Mouse (Mus musculus) spleen, postnatal 14 days (tissue): Measurements from ENCODE around the gene Pars2.

Experiments
- DNase-seq, 2 experiments: peaks; one replicate each; pipeline ENCODE4 v3.0.0; 2021 to 2022; ENCODE audit warnings: low spot score in 2 of 2

Gene Pars2

GRCm38 (mm10) chr4:106650833-106651527 is at the start of gene Pars2:
Pars2 (plus strand) TSS chr4:106651069.
- peak; percentile 91 to 92 for DNase-seq

GRCm38 (mm10) chr4:106606639-106607554 is 44.0 kb upstream of the Pars2 start:
- no peak for DNase-seq

DNA sequence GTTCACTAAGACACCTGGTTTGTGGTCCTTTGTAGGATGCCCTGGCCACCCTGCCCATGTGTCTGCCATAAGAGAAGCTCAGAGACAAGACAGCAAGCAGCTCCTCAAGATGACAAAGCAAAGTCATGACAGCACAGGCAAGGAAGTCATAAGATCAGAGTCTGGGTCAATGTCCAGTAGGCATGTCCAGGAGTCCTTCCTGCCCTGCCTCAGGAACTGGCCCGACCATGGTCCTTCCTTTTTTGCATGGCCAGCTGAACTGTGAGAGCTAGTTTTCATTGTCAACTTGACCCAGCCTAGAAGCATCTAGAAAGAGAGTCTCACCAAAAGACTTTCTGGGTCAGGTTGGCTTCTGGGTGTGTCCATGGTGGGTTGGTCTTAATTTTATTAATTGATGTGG is 43.0 kb upstream of the Pars2 start:
- no peak for DNase-seq

GRCm38 (mm10) chr4:106613105-106613504 is 37.8 kb upstream of the Pars2 start:
- DNase-seq = no peak

DNA sequence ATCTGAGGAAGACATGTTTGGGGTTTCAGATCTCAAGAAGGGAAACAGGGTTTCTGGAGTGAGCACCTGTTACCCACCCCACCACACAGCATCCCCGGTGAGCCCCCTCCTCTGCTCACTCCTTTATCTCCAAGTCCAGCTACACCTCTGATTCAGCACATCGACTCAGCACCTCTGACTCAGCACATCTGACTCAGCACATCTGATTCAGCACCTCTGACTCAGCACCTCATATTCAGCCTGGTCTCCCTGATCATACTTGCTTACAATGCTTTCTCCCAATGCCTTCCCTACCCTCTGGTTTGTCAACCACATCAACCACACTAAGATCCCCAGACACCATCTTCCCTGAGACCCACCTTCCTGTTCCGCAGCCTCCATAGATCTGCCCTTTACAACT is 37.3 kb upstream of the Pars2 start:
- no peak for DNase-seq

GRCm38 (mm10) chr4:106614180-106614797 is 36.6 kb upstream of the Pars2 start:
- peak; percentile 18 to 50 for DNase-seq

DNA sequence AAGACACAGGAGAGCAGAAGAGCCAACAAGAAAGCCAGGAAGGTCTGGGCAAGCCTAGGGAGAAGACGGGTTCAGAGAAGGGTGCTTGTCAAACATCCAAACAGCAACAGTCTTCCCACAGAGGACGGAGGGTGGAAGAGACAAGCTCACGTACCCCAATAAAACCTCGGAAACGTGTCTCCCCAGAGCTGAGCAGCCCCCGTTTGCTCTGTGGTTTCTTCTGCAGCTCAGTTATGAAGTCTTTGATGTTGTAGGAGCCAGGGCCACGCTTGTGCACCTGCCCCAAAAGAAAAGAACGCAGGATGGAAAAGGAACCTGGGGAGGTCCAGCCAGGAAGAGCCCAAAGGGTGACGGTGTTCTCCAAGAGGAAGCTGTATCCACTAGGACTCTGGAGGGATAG is 36.0 kb upstream of the Pars2 start:
- DNase-seq = no peak

DNA sequence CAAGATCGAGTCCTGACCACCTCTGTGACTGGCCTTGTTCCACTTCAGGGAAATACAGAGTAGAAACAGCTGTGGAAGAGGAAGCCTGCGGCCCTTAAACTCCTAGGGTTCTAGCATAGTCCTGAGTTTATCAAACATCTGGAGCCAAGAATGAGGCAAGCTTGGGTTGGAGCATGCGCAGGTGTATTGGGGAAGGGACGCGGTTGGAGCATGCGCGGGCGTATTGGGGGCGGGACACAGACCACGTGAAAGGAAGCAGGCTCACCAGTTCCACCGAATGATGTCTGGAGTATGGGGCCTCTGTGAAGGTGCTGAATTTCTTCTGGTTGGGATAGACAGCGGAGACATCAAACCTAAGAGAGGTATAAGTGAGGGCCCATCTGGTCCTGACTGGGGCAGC is 35.2 kb upstream of the Pars2 start:
- DNase-seq = no peak

DNA sequence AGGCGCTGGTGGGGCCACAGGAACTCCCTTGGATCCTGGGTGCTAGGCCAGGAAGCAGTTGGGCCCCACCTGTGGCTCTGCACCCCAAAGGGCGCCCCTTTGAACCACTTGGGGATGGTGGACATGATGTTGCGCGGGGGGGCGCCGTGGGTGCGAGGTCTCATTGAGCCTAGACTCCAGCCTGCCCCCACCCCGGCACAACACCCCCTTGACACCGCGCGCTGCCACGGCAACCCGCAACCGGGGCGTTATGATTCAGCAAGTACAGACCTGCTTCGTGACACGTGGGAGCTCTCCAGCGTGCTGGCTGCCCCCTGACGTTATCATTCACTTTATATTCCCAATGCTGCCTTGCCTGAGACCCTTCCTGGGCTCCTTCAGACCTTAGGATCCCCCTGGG is 33.8 kb upstream of the Pars2 start, which contains the start of gene Lexm:
Lexm (minus strand) TSS at position 186 of the 400 bp plus-strand sequence.
- DNase-seq = no peak

DNA sequence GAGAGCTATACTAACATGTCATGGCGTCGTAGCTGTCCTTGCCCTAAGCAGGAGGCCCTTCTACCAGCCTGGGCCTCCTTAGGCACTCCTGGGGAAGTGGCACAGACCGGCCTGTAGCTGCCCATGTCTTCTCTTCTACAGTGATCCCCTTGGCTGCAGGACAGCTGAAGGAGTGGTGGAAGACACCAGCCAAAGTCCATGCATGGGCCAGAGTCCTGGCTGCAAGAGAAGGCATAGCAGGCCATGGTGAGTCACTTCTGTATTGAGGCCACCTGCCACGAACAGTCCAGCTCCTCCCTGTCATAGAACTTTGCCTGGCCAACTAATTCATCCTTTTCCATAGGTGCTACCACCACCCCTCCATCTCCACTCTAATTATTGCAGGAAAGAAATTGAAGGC is 32.0 kb upstream of the Pars2 start:
- no peak for DNase-seq

DNA sequence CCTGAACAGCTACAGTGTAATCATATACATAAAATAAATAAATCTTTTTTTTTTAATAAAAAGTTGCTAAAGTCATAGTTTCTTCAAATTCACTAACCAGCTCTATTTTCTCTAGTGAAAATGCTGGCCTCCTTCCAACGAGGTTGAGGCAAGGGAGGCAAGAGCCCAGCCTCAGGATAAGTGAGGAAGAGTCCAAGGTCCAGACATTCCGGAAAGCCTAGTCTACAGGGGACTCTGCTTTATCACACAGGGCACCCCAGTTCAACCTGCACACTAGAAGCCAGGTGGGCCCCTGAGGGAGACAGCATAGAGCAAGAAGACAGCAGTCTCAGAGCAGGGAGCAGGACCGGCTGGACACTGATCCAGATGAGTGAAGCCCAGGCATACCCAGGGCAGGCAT is 29.4 kb upstream of the Pars2 start:
- DNase-seq = no peak

DNA sequence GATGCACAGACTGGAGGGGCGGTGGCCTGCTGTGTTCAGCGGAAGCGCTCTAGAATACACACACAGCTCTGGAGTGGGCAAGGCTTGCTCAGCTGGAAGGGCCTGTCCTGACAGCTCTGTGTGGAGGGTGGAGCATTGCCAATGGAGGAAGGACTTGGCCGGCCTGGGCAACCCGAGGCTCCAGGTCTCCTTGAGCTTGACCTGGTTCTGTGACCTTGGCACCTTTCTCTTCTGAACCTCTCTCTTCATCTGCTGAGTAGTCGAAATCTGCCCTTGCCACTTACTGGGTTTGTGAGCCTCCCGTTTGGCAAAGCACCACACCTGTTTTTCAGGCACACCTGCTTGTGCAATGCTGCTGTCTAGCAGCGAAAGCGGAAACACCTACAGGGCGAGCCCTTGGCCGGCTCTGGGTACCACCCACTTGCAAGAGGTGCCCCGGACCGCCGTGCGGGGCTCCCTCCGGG is 28.8 kb upstream of the Pars2 start, which contains the start of gene Ttc22:
Ttc22 (plus strand) TSS at position 403 of the 464 bp plus-strand sequence.
- DNase-seq = no peak

- DNase-seq = no peak
Observed at GRCm38 (mm10) chr4:106622712-106623111, 28.2 kb upstream of the Pars2 start.

DNA sequence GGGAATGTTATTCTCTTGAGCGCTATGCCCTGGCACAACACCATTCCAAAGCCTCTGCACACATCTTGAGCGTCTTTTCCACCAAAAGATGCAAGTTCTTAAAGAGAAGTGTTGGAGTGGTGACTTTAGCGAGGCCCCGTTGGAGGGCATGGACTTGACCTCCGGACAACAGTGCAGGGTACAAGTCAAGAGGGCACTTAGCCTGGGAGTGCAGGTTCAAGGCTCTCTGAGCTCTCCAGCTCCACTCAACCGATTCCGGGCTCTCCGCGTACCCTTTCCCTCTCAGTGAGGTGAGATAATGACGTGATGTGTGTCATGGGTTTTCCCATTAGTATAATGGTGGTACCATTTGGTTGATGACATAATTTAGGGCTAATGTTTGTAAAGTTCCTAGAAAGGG is 26.6 kb upstream of the Pars2 start:
- DNase-seq = no peak

GRCm38 (mm10) chr4:106627809-106628208 is 23.1 kb upstream of the Pars2 start:
- no peak for DNase-seq

DNA sequence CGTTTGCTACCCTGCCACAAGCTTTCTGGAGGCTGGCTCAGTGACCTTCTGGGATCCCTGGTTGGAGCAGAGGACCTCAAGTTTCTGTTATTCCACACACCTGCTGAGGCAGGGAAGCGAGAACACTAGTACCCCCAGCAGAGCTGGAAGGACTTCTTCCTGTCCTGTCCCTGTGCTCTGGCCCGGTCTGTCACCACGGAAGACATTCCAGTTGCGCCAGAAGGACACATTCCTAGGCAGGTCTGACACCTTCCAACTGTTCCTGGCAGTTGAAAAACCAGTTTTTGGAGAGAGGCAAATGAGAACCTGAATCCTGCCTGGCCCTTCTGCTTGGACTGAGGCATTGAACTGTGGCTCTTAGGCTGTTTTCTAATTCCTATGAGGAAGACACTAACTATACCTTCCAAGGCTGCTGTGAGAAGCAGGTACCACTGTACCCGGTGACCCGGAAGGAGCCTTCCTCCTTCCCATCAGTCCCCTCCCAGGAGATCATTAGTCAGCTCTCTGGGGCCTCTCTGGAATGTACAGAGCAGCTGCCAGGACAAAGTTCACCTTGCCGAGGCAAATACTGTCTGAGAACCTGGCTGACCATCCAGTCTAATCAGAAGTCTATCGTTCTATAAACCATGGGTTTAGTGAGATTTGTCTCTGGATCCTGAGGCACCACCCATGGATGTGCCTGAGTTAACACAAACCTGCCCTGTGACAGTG is 22.1 kb upstream of the Pars2 start:
- no peak for DNase-seq

DNA sequence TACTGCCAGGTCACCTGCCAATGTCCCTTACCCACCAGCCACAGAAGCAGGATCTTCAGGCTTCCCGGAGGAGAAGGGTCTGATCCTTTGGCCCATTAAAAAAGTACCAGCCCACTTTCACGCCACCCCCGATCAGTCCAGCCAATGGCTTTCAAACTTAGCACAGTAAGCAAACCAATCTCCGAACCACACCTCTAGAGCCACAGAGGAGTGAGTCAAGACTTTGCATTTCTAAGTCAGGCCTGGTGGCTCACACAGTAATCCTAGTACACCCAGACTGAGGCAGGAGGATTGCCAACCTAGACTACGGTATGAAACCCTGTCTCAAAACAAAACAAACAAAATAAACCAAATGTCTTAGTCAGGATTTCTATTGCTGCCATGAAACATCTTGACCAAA is 21.5 kb upstream of the Pars2 start:
- DNase-seq = no peak

DNA sequence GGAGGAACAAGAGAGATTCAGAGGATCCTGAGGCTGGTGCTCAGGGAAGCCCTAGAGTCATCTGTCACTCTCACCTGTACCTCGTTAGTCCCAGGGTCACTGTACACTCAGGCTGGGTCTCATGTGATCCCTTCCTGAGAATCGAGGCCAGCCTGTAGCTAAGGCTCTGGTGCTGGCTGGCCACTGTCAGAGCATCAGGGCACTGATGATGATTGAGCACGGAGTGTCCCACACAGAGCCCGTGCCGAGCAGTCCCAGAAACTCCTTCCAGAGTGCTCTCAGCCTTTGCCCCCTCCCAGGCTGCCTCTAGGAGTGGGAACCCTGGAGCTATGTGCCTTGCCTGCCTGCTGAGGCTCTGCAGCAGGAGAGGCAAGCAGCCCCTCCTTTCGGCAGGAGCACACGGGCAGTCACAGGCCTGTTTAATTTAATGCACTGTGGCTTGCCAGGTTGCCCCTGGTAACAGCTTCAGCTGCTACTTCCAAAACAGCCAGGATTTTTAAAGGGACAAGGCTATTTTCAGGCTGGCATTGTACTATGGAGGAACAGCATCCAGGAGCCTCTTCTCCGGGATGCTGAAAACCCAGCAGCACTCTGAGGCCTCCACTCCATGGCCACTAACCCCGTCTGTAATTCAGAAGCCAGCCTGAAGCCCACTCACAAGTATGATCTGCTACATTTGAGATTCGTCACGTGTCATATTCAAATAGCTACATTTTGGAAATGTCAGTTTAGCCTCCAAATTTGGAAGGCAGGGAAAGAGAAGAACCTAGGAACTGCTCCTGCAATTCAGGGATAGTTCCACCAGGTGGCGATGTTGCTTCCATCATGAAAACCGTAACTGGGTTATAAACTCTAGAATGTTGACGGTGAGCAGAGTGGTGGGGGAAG is 20.3 kb upstream of the Pars2 start:
- DNase-seq = peak; percentile 31 to 34

DNA sequence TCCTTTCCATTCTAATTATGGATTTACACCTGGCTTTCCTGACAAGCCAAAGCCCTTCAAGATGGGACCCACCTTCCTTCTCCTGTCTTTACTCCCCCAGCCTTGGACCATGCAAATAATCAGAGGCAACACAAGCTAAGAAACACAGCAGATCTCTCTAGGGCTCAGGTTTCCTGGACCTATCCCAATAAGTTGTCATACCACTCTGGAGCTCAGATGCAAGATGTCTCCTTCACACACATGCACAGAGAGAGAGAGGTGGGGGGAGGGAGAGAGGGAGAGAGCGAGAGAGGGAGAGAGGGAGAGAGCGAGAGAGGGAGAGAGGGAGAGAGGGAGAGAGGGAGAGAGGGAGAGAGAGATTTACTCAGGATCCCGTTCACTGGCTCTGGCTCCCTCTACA is 18.6 kb upstream of the Pars2 start:
- DNase-seq = no peak

DNA sequence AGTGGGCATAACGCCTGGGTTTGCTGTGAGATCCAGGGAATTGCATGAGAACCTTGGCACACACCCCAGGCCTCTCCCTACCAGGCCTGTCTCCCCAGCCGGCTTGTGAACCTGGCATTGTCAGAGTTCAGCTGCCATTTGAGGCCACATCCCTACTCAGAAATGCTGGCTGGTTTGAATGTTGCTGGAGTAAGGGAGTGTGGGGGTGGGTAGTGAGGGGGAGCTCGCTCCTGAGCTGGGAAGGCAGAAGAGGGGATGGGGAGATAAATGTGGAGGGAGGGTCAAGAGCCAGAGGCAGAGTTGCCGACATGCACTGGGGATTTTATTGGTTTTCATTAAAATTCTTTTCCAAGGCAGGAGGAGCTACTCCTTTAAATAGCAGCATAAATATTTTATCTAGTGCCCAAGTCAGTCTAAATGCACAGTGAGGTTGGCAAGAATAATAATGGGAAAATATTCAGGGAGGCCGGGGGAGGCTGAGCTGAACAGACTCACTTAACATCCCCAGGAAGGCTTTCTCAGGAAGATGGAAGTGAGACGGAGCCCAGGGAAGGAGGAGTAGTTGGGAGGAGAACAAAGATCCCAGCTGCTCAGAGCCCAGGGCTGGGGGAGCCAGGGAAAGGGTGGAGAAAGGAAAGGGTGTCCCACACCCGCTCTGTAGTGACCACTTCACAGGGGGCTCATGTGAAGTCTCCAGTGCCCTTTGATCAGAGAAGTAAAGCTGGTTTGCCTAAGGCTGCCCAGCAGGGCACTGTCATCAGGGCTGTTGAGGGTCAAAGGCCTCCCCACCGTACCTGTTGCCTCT is 17.4 kb upstream of the Pars2 start:
- DNase-seq = no peak
